Mouse (Mus musculus) CH12.LX (cell line): Measurements from ENCODE around the gene Fastkd2. TPM values are rescaled to one million over a fixed set of nuclear protein-coding genes. Genes with fewer than 3 reads are reported as not detected.

Experiments
- DNase-seq: peaks from one replicate; pipeline ENCODE4 v3.0.0-alpha.2; 2013; ENCODE audit errors: extremely low read depth
- H3K27ac ChIP-seq: 2 replicates; pipeline ENCODE4 v1.5.1; 2012; ENCODE audit warnings: low read depth, mild to moderate bottlenecking, control low read depth, moderate library complexity; ENCODE audit not compliant: insufficient read depth
- H3K27me3 ChIP-seq: replicated peaks from 2 replicates; pipeline ENCODE3; 2012; ENCODE audit warnings: inconsistent platforms
- H3K36me3 ChIP-seq, 2 experiments: replicated peaks in 1 of 2; 2 replicates each; pipeline versions ENCODE3 to v1.6.1; 2012; ENCODE audit warnings: inconsistent platforms in 1 of 2, low read length in 1 of 2, mild to moderate bottlenecking in 1 of 2, mixed read lengths in 1 of 2, moderate library complexity in 1 of 2; ENCODE audit not compliant: control insufficient read depth in 1 of 2, insufficient read depth in 1 of 2
- H3K4me1 ChIP-seq, 2 experiments: 2 replicates each; pipeline ENCODE4 v1.6.1; 2012; ENCODE audit warnings: inconsistent platforms in 1 of 2, moderate library complexity in 1 of 2; ENCODE audit not compliant: insufficient read depth in 2 of 2, control insufficient read depth in 1 of 2
- H3K4me2 ChIP-seq: 2 replicates; pipeline ENCODE4 v1.6.1; 2012; ENCODE audit warnings: low read depth, mild to moderate bottlenecking, control low read depth; ENCODE audit not compliant: poor library complexity, insufficient read depth, severe bottlenecking
- H3K4me3 ChIP-seq, 3 experiments: fragments of 150-350 bp in 1 of 3; sonication (generic) in 1 of 3; replicated peaks in 1 of 3; 2 replicates each; pipeline versions ENCODE3 to v1.5.1; 2011 to 2012; ENCODE audit warnings: low read depth in 2 of 3, low read length in 2 of 3, mild to moderate bottlenecking in 2 of 3, moderate library complexity in 2 of 3, control low read depth in 1 of 3, improper control_type of control experiment in 1 of 3, inconsistent platforms in 1 of 3, mixed read lengths in 1 of 3; ENCODE audit not compliant: poor library complexity in 1 of 3
- H3K79me2 ChIP-seq: replicated peaks from 2 replicates; pipeline ENCODE4 v1.6.1; 2012; ENCODE audit warnings: mild to moderate bottlenecking, moderate library complexity; ENCODE audit not compliant: control insufficient read depth, poor library complexity, insufficient read depth, severe bottlenecking; ENCODE audit errors: extremely low read depth
- H3K9ac ChIP-seq: 2 replicates; pipeline ENCODE4 v1.6.1; 2012; ENCODE audit warnings: low read depth, mild to moderate bottlenecking, control low read depth, moderate library complexity; ENCODE audit not compliant: insufficient read depth
- H3K9me3 ChIP-seq: replicated peaks from 2 replicates; pipeline ENCODE3; 2012; ENCODE audit warnings: low read length, inconsistent platforms, mixed read lengths
- CHD2 ChIP-seq: IDR thresholded peaks from 2 replicates; pipeline ENCODE4 v1.6.1; 2011; ENCODE audit warnings: low read length, improper control_type of control experiment
- CTCF ChIP-seq, 2 experiments: IDR thresholded peaks in 1 of 2; conservative IDR thresholded peaks in 1 of 2; 2 replicates each; pipeline ENCODE4 v1.5.1; 2011 to 2012; ENCODE audit warnings: low read depth in 2 of 2, low read length in 2 of 2, improper control_type of control experiment in 1 of 2, inconsistent platforms in 1 of 2, mild to moderate bottlenecking in 1 of 2, moderate library complexity in 1 of 2
- ETS1 ChIP-seq: conservative IDR thresholded peaks from 2 replicates; pipeline ENCODE4 v1.6.1; 2012; ENCODE audit warnings: low read depth, mild to moderate bottlenecking, inconsistent platforms, low read length, improper control_type of control experiment, moderate library complexity
- IRF4 ChIP-seq: IDR thresholded peaks from 2 replicates; pipeline ENCODE4 v1.6.1; 2014; ENCODE audit warnings: low read depth, mild to moderate bottlenecking, inconsistent platforms, low read length, improper control_type of control experiment
- JUN ChIP-seq: IDR thresholded peaks from 2 replicates; pipeline ENCODE4 v1.6.1; 2011; ENCODE audit warnings: low read depth, mild to moderate bottlenecking, low read length, improper control_type of control experiment, moderate library complexity; ENCODE audit not compliant: insufficient read depth
- JUND ChIP-seq: conservative IDR thresholded peaks from 2 replicates; pipeline ENCODE4 v1.6.1; 2011; ENCODE audit warnings: low read depth, low read length, improper control_type of control experiment
- MAZ ChIP-seq: IDR thresholded peaks from 2 replicates; pipeline ENCODE4 v1.6.1; 2012; ENCODE audit warnings: low read depth, mild to moderate bottlenecking, inconsistent platforms, low read length, improper control_type of control experiment, moderate library complexity
- NRF1 ChIP-seq: IDR thresholded peaks from 2 replicates; pipeline ENCODE4 v1.6.1; 2014; ENCODE audit warnings: low read depth, mild to moderate bottlenecking, inconsistent platforms, low read length, improper control_type of control experiment, moderate library complexity
- PAX5 ChIP-seq: IDR thresholded peaks from 2 replicates; pipeline ENCODE4 v1.6.1; 2012; ENCODE audit warnings: low read length, inconsistent platforms, mixed read lengths
- POLR2AphosphoS2 ChIP-seq: IDR thresholded peaks from 2 replicates; pipeline ENCODE4 v1.6.1; 2011; ENCODE audit warnings: low read depth, low read length, improper control_type of control experiment
- RAD21 ChIP-seq: IDR thresholded peaks from 2 replicates; pipeline ENCODE4 v1.6.1; 2011; ENCODE audit warnings: low read depth, mild to moderate bottlenecking, low read length, improper control_type of control experiment, moderate library complexity
- SMC3 ChIP-seq: IDR thresholded peaks from 2 replicates; pipeline ENCODE4 v1.6.1; 2011; ENCODE audit warnings: low read depth, low read length, improper control_type of control experiment
- TBP ChIP-seq: conservative IDR thresholded peaks from 2 replicates; pipeline ENCODE4 v1.6.1; 2011; ENCODE audit warnings: low read depth, low read length, improper control_type of control experiment
- UBTF ChIP-seq: IDR thresholded peaks from 2 replicates; pipeline ENCODE4 v1.6.1; 2012; ENCODE audit warnings: low read depth, mild to moderate bottlenecking, inconsistent platforms, low read length, improper control_type of control experiment, moderate library complexity
- USF1 ChIP-seq: IDR thresholded peaks from 2 replicates; pipeline ENCODE4 v1.6.1; 2014; ENCODE audit warnings: low read depth, mild to moderate bottlenecking, inconsistent platforms, low read length, improper control_type of control experiment
- USF2 ChIP-seq: conservative IDR thresholded peaks from 2 replicates; pipeline ENCODE4 v1.6.1; 2011; ENCODE audit warnings: low read depth, low read length, improper control_type of control experiment
- ZC3H11A ChIP-seq: IDR thresholded peaks from 2 replicates; pipeline ENCODE4 v1.6.1; 2012; ENCODE audit warnings: low read depth, mild to moderate bottlenecking, inconsistent platforms, low read length, improper control_type of control experiment
- ZKSCAN1 ChIP-seq: IDR thresholded peaks from 2 replicates; pipeline ENCODE4 v1.6.1; 2012; ENCODE audit warnings: low read depth, inconsistent platforms, low read length, improper control_type of control experiment, borderline replicate concordance
- ZMIZ1 ChIP-seq: IDR thresholded peaks from 2 replicates; pipeline ENCODE4 v1.6.1; 2012; ENCODE audit warnings: low read depth, mild to moderate bottlenecking, inconsistent platforms, low read length, improper control_type of control experiment
- ZNF384 ChIP-seq: IDR thresholded peaks from 2 replicates; pipeline ENCODE4 v1.6.1; 2012; ENCODE audit warnings: low read depth, low read length, improper control_type of control experiment, inconsistent platforms
- dilution Hi-C: fragments of 300-500 bp; cut with MboI; formaldehyde crosslinking; loops from 2 replicates; pipeline ENCODE4 v1.14.3; 2020; ENCODE audit warnings: low sequenced_read_pairs; ENCODE audit not compliant: extremely low pct_unique_long_range_greater_than_20kb, extremely low pct_ligation_motif_present
- in situ Hi-C: fragments of 300-500 bp; cut with MboI; formaldehyde crosslinking; loops from 3 replicates; pipeline ENCODE4 v1.14.3; 2019; ENCODE audit warnings: low sequenced_read_pairs, low pct_ligation_motif_present, low pct_unique_long_range_greater_than_20kb, mixed read lengths
- polyA plus RNA-seq: library from polyadenylated mRNA; unstranded; fragments of >175 nt; gene quantifications from 2 replicates; pipeline ENCODE4 v1.2.1, GENCODE M21; 2012; ENCODE audit warnings: low read depth; ENCODE audit not compliant: insufficient read length
- total RNA-seq, 2 experiments: library from RNA; depleted of rRNA; stranded (reverse); fragments of 300-350 nt in 1 of 2; fragments of >200 nt in 1 of 2; gene quantifications; 2 replicates each; pipeline ENCODE4 v1.2.3; 2012 to 2014

Gene Fastkd2
- total and polyA plus RNA-seq, 3 experiments: 54.9 to 88.3 (median 63.0) TPM

DNA sequence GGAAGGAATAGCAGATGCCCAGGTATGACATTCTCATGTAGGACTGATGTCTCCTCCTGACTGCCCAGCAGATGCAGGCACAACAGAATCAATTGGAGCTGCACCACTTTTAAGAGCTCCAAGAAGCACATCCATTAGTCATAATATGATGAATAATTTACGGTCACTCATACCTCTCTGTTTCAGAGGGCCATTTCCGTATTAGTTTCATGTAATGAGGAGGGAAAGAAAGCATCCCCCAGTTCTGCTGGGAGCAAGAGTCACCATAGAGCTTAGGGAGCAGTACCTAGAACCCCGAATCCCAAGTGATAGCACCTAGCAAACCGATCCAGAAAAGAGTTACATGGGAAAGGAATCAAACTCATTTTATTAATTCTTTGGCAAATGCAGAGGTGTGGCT is 43.6 kb upstream of the Fastkd2 start, which contains the start of gene Dytn:
Dytn (minus strand) TSS at position 101 of the 400 bp plus-strand sequence.
- TF ChIP-seq JUND (no peak), ETS1 (no peak), ZC3H11A (no peak), USF2 (no peak), ZMIZ1 (no peak), RAD21 (no peak), SMC3 (no peak), USF1 (no peak), ZKSCAN1 (no peak), CTCF (conservative IDR thresholded peaks at IDR 0.05 in 1 of 2, IDR thresholded peaks at IDR 0.05 in 1 of 2; ENCODE audit: low read depth in 2 of 2, low read length in 2 of 2) (no peak), TBP (no peak), POLR2AphosphoS2 (no peak), PAX5 (no peak), MAZ (no peak), CHD2 (no peak), IRF4 (no peak), ZNF384 (no peak), UBTF (no peak)
- H3K4me1 ChIP-seq: no peaks in the 10 kb centered on the region
- H3K27me3 ChIP-seq: no peaks in the 10 kb centered on the region
- no peaks in the 10 kb centered on the region for H3K9me3 ChIP-seq
- H3K4me2 ChIP-seq: no peak within 1 kb of the TSS
- in situ Hi-C loops (no loop called here), dilution Hi-C loops (no loop called here)
- no peaks in the 10 kb centered on the region for H3K79me2 ChIP-seq
- H3K36me3 ChIP-seq: no peaks in the 10 kb centered on the region
- no peak within 1 kb of the TSS for H3K4me3 ChIP-seq
- no peak for DNase-seq
- no peak within 1 kb of the TSS for H3K27ac ChIP-seq
- no peak within 1 kb of the TSS for H3K9ac ChIP-seq

DNA sequence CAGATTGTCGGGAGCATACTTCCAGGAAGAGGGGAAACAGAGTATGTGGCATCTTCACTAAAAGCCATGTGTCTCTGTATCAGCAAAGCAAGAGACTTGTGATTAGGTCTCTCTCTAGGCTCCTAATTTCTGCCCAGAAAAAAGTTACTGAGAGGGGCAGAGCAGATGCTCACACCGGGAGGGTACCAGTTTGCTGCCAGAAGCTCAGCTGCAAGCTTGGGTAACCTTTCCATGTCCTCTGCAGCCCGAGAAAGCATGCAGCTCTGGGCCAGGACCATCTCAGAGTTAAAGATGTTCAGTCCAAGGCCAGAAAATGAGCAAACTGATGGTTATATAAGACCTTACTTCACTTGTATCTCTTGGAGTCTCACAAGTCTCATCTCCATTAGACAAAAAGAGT is 33.6 kb upstream of the Fastkd2 start:
- dilution Hi-C loops: no loop called here
- DNase-seq: no peak
- H3K4me1 ChIP-seq: no peaks in the 10 kb centered on the region; a peak in 1 of 4 replicates
- H3K36me3 ChIP-seq: no peaks in the 10 kb centered on the region
- H3K9ac ChIP-seq: no peak overlapping the region
- no peaks in the 10 kb centered on the region for H3K27me3 ChIP-seq
- H3K9me3 ChIP-seq: no peaks in the 10 kb centered on the region
- no peak for TF ChIP-seq NRF1
- no peak for TF ChIP-seq JUN
- no peak for TF ChIP-seq USF2
- TF ChIP-seq, all 38 proteins: peak for 0
- Histone ChIP-seq H3K4me3 (no peak overlapping the region), H3K79me2 (no peaks in the 10 kb centered on the region), H3K4me2 (no peak overlapping the region), H3K27ac (no peak overlapping the region)
- in situ Hi-C loops: no loop called here
